Mouse (Mus musculus) MEL (cell line): Measurements from ENCODE around the gene Gne. TPM values are rescaled to one million over a fixed set of nuclear protein-coding genes. Genes with fewer than 3 reads are reported as not detected.

ENCODE experiments used
- DNase-seq: peaks from one replicate; pipeline ENCODE4 v3.0.0; 2011; ENCODE audit warnings: low read depth, low spot score
- H3K27ac ChIP-seq: 2 replicates; pipeline ENCODE4 v1.5.1; 2012; ENCODE audit warnings: low read depth, mild to moderate bottlenecking, control low read depth, low read length, moderate library complexity; ENCODE audit not compliant: control insufficient read depth
- H3K27me3 ChIP-seq, 2 experiments: fragments of 150-350 bp in 1 of 2; sonication (generic) in 1 of 2; 2 replicates each; pipeline ENCODE4 v1.6.1; 2012; ENCODE audit warnings: low read length in 2 of 2, mild to moderate bottlenecking in 2 of 2, improper control_type of control experiment in 1 of 2, moderate library complexity in 1 of 2; ENCODE audit not compliant: insufficient read depth in 2 of 2, control insufficient read depth in 1 of 2
- H3K36me3 ChIP-seq, 2 experiments: 2 replicates each; pipeline ENCODE4 v1.6.1; 2012 to 2014; ENCODE audit warnings: low read length in 2 of 2, improper control_type of control experiment in 1 of 2, inconsistent platforms in 1 of 2, mild to moderate bottlenecking in 1 of 2; ENCODE audit not compliant: insufficient read depth in 2 of 2, control insufficient read depth in 1 of 2
- H3K4me1 ChIP-seq, 2 experiments: fragments of 150-350 bp in 1 of 2; sonication (generic) in 1 of 2; 2 replicates each; pipeline ENCODE4 v1.6.1; 2012; ENCODE audit warnings: low read length in 2 of 2, improper control_type of control experiment in 1 of 2, mild to moderate bottlenecking in 1 of 2; ENCODE audit not compliant: insufficient read depth in 2 of 2, control insufficient read depth in 1 of 2
- H3K4me3 ChIP-seq, 2 experiments: fragments of 150-350 bp in 1 of 2; sonication (generic) in 1 of 2; 2 replicates each; pipeline ENCODE4 v1.5.1; 2012; ENCODE audit warnings: low read depth in 2 of 2, low read length in 2 of 2, mild to moderate bottlenecking in 2 of 2, moderate library complexity in 2 of 2, control low read depth in 1 of 2, improper control_type of control experiment in 1 of 2; ENCODE audit not compliant: control insufficient read depth in 1 of 2, insufficient read depth in 1 of 2
- H3K79me2 ChIP-seq: 2 replicates; pipeline ENCODE4 v1.6.1; 2012; ENCODE audit warnings: mild to moderate bottlenecking, low read length, moderate library complexity; ENCODE audit not compliant: control insufficient read depth, poor library complexity, insufficient read depth
- H3K9ac ChIP-seq: 2 replicates; pipeline ENCODE4 v1.6.1; 2012; ENCODE audit warnings: low read depth, mild to moderate bottlenecking, control low read depth, low read length, moderate library complexity; ENCODE audit not compliant: control insufficient read depth, poor library complexity, severe bottlenecking
- H3K9me3 ChIP-seq: fragments of 150-350 bp; sonication (generic); replicated peaks from 2 replicates; pipeline ENCODE4 v1.6.1; 2012; ENCODE audit warnings: mild to moderate bottlenecking, low read length, improper control_type of control experiment, moderate library complexity; ENCODE audit not compliant: insufficient read depth
- BHLHE40 ChIP-seq: IDR thresholded peaks from 2 replicates; pipeline ENCODE4 v1.6.1; 2012; ENCODE audit warnings: low read depth, mild to moderate bottlenecking, inconsistent platforms, low read length, improper control_type of control experiment, borderline replicate concordance
- CTCF ChIP-seq, 3 experiments: IDR thresholded peaks in 2 of 3; conservative IDR thresholded peaks in 1 of 3; 2 replicates each; pipeline ENCODE4 v1.5.1; 2011 to 2012; ENCODE audit warnings: low read length in 3 of 3, low read depth in 2 of 3, mild to moderate bottlenecking in 2 of 3, improper control_type of control experiment in 1 of 3, inconsistent platforms in 1 of 3, mixed read lengths in 1 of 3, moderate library complexity in 1 of 3; ENCODE audit not compliant: control insufficient read depth in 1 of 3, insufficient read depth in 1 of 3, poor library complexity in 1 of 3, severe bottlenecking in 1 of 3
- E2F4 ChIP-seq: IDR thresholded peaks from 2 replicates; pipeline ENCODE4 v1.6.1; 2011; ENCODE audit warnings: low read depth, low read length, improper control_type of control experiment, borderline replicate concordance
- EP300 ChIP-seq, 2 experiments: IDR thresholded peaks; 2 replicates each; pipeline ENCODE4 v1.6.1; 2011; ENCODE audit warnings: improper control_type of control experiment in 2 of 2, low read length in 2 of 2, low read depth in 1 of 2, mild to moderate bottlenecking in 1 of 2
- KAT2A ChIP-seq: conservative IDR thresholded peaks from 2 replicates; pipeline ENCODE4 v1.6.1; 2012; ENCODE audit warnings: low read depth, low read length, improper control_type of control experiment, inconsistent platforms
- NRF1 ChIP-seq: IDR thresholded peaks from 2 replicates; pipeline ENCODE4 v1.6.1; 2014; ENCODE audit warnings: low read depth, mild to moderate bottlenecking, inconsistent platforms, low read length, improper control_type of control experiment, moderate library complexity; ENCODE audit not compliant: poor library complexity, insufficient read depth, severe bottlenecking
- POLR2A ChIP-seq, 2 experiments: IDR thresholded peaks; 2 replicates each; pipeline ENCODE4 v1.6.1; 2011 to 2012; ENCODE audit warnings: low read length in 2 of 2, mild to moderate bottlenecking in 2 of 2, control low read depth in 1 of 2, improper control_type of control experiment in 1 of 2, low read depth in 1 of 2, moderate library complexity in 1 of 2; ENCODE audit not compliant: control insufficient read depth in 1 of 2, insufficient read depth in 1 of 2, poor library complexity in 1 of 2
- RAD21 ChIP-seq: IDR thresholded peaks from 2 replicates; pipeline ENCODE4 v1.6.1; 2011; ENCODE audit warnings: mild to moderate bottlenecking, low read depth, low read length, improper control_type of control experiment
- TAL1 ChIP-seq: IDR thresholded peaks from 2 replicates; pipeline ENCODE4 v1.6.1; 2012; ENCODE audit warnings: mild to moderate bottlenecking, inconsistent platforms, low read length, moderate library complexity, mixed read lengths
- USF1 ChIP-seq: IDR thresholded peaks from 2 replicates; pipeline ENCODE4 v1.6.1; 2014; ENCODE audit warnings: low read depth, mild to moderate bottlenecking, inconsistent platforms, low read length, improper control_type of control experiment, moderate library complexity
- polyA plus RNA-seq, 2 experiments: library from polyadenylated mRNA; stranded (reverse) in 1 of 2; unstranded in 1 of 2; fragments of >175 nt in 1 of 2; fragments of >200 nt in 1 of 2; gene quantifications; 2 replicates each; pipeline versions ENCODE4 v1.2.1 to v1.2.4; 2012; ENCODE audit warnings: low replicate concordance in 2 of 2, low read depth in 1 of 2; ENCODE audit not compliant: insufficient read length in 2 of 2, insufficient read depth in 1 of 2, missing spikeins in 1 of 2
- total RNA-seq: library from RNA; depleted of rRNA; stranded (reverse); fragments of 300-350 nt; gene quantifications from 2 replicates; pipeline ENCODE4 v1.2.3, GENCODE M21; 2012

Gne gene
- total and polyA plus RNA-seq, 3 experiments, result 32.4 to 127 (median 53.0) TPM

GRCm38 (mm10) chr4:44012376-44013367 lies 71.3 kb downstream of the Gne start (continued):
- TF ChIP-seq E2F4 (no peak), NRF1 (no peak), POLR2A (IDR thresholded peaks at IDR 0.05; ENCODE audit: control insufficient read depth in 1 of 2, insufficient read depth in 1 of 2, low read depth in 1 of 2, low read length in 2 of 2, poor library complexity in 1 of 2) (peak; percentile 60 to 97), CTCF (IDR thresholded peaks at IDR 0.05 in 2 of 3, conservative IDR thresholded peaks at IDR 0.05 in 1 of 3; ENCODE audit: control insufficient read depth in 1 of 3, insufficient read depth in 1 of 3, low read depth in 2 of 3, low read length in 3 of 3, poor library complexity in 1 of 3, severe bottlenecking in 1 of 3) (no peak), TAL1 (no peak)

GRCm38 (mm10) chr4:44011799-44012198 lies 72.2 kb downstream of the Gne start:
- Histone ChIP-seq H3K27me3 (no peaks in the 10 kb centered on the region), H3K4me3 (peak overlapping the region; percentile 83 to 93), H3K79me2 (peaks cover 47% of the 10 kb centered on the region), H3K27ac (peak overlapping the region; percentile 72), H3K9ac (peak overlapping the region; percentile 77), H3K4me1 (peaks cover 2 to 34% of the 10 kb centered on the region in 2 experiments; a peak in 3 of 4 replicates), H3K36me3 (peaks cover 6 to 30% of the 10 kb centered on the region in 2 experiments; a peak in 3 of 4 replicates), H3K9me3 (no peaks in the 10 kb centered on the region)
- TF ChIP-seq BHLHE40, result no peak
- TF ChIP-seq E2F4, result no peak
- TF ChIP-seq KAT2A, result no peak
- no peak for TF ChIP-seq USF1
- peak; percentile 61 for DNase-seq

- TF ChIP-seq RAD21 (no peak), EP300 (IDR thresholded peaks at IDR 0.05; ENCODE audit: low read depth in 1 of 2, low read length in 2 of 2) (peak; percentile 19 to 57; a peak in 1 of 4 replicates), POLR2A (IDR thresholded peaks at IDR 0.05; ENCODE audit: control insufficient read depth in 1 of 2, insufficient read depth in 1 of 2, low read depth in 1 of 2, low read length in 2 of 2, poor library complexity in 1 of 2) (peak in 1 of 2 experiments; percentile 38; a peak in 1 of 4 replicates)
- peaks cover 4 to 30% of the 10 kb centered on the region in 2 experiments; a peak in 3 of 4 replicates for H3K36me3 ChIP-seq
- H3K9ac ChIP-seq, result no peak overlapping the region
- H3K79me2 ChIP-seq, result peaks cover 38% of the 10 kb centered on the region
- H3K27ac ChIP-seq, result peak overlapping the region; percentile 57
- no peaks in the 10 kb centered on the region for H3K9me3 ChIP-seq
- DNase-seq, result peak; percentile 55
- H3K4me3 ChIP-seq, result peak overlapping the region in 1 of 2 experiments; percentile 25; a peak in 1 of 4 replicates
- H3K4me1 ChIP-seq, result peaks cover 2 to 32% of the 10 kb centered on the region in 2 experiments; a peak in 3 of 4 replicates
- no peaks in the 10 kb centered on the region for H3K27me3 ChIP-seq
Measured at GRCm38 (mm10) chr4:44010893-44011292, 73.1 kb downstream of the Gne start.
